Comparison of ENCODE assay signal across 8 mouse cellular contexts in the genomic region with DNA sequence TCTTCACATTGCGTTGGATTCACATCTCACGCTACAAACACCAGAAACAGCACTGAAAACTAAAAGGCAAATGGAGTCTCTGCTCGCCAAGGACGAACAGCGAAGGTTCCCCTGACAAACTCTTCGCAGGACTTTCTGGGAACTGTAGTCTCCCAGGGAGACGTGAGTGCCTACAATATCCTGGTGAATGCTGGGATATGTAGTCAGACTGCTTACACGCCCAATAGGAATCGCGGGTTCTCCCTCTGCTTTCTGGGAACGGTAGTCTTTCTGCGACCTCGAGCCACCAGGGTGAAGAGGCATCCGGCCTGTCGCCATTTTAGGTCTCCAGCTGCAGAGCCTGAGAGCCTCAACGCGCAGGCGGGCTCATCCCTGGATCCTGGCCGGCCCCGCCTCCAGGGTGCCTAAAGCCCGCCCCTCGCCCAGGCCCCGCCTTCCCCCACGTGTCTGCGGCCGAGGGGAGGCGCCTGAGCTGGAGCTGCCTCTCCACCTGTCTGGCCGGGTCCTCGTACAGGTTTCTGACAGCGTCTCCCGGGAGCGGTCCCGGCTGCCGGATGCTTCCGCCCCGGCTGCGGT. TPM values are rescaled to one million over a fixed set of nuclear protein-coding genes. Genes with fewer than 3 reads are reported as not detected.
DNase-seq lines count a peak whose midpoint lies in the region; ATAC-seq and TF ChIP-seq lines count a peak whose summit lies in the region.
"Not testable (repeated sequence)": the region's sequence is repeated elsewhere in the genome, so short reads cannot be mapped to it uniquely, and the experiment has no call there.

TSS of gene Desi2 (plus strand) at position 202 of the 576 bp plus-strand sequence.

- peak; percentile 99 for DNase-seq in ZHBTc4 (ENCODE audit: low read depth, low spot score)
- DNase-seq in gastrocnemius, adult 2 months = peak; percentile 96
- DNase-seq in hindbrain, postnatal 0 days (ENCODE audit: low spot score) = peak; percentile 98
- DNase-seq in left cerebral cortex, adult 2 months (ENCODE audit: extremely low spot score in 1 of 2, low spot score in 2 of 2) = peak; percentile 91 to 94
- DNase-seq in right cerebral cortex, adult 2 months (ENCODE audit: low spot score in 2 of 2) = peak; percentile 94 to 96
- DNase-seq in urinary bladder, postnatal 14 days (ENCODE audit: low spot score) = peak; percentile 93

- not testable (repeated sequence) for H3K27me3 ChIP-seq in hindbrain, postnatal 0 days (ENCODE audit: insufficient read depth, low read length)

- H3K27ac ChIP-seq in gastrocnemius, adult 2 months = peak within 1 kb of the TSS; percentile 91
- peak within 1 kb of the TSS; percentile 86 for H3K27ac ChIP-seq in hindbrain, postnatal 0 days
- H3K27ac ChIP-seq in left cerebral cortex, adult 2 months = peak within 1 kb of the TSS; percentile 94

- peak within 1 kb of the TSS; percentile 53 for H3K9ac ChIP-seq in hindbrain, postnatal 0 days (replicated peaks; ENCODE audit: low read length)

- ATAC-seq in common myeloid progenitor, adult 5-6 weeks (replicated peaks; ENCODE audit: low read depth, poor library complexity, severe bottlenecking) = peak; percentile 97
- peak; percentile 100 for ATAC-seq in hindbrain, postnatal 0 days
- peak; percentile 89 for ATAC-seq in megakaryocyte, adult 5-6 weeks (ENCODE audit: poor library complexity, severe bottlenecking)

- H3K36me3 ChIP-seq in hindbrain, postnatal 0 days (ENCODE audit: insufficient read depth, low read length) = not testable (repeated sequence)

- H3K4me3 ChIP-seq in gastrocnemius, adult 2 months = peak within 1 kb of the TSS; percentile 84
- H3K4me3 ChIP-seq in hindbrain, postnatal 0 days (ENCODE audit: low read length) = peak within 1 kb of the TSS; percentile 55
- peak within 1 kb of the TSS; percentile 88 for H3K4me3 ChIP-seq in left cerebral cortex, adult 2 months

- peak within 1 kb of the TSS; percentile 69 for H3K4me2 ChIP-seq in hindbrain, postnatal 0 days (ENCODE audit: low read depth, low read length)

- WGBS in hindbrain, postnatal 0 days = under 1% methylated on average over 29 of the region's 37 CpGs

- intact Hi-C loops in gastrocnemius, adult 2 months (cut with DNase I) = loop anchor here (5.0 kb wide), 1 partner anchor 220 kb away; the partner anchor contains the start of gene Efcab2
- intact Hi-C loops in left cerebral cortex, adult 2 months (cut with DNase I) = loop anchor here (10.0 kb wide), 3 partner anchors 117 to 393 kb away; partner anchors contain the start of genes Adss and Catspere2

- not testable (repeated sequence) for H3K9me3 ChIP-seq in hindbrain, postnatal 0 days (ENCODE audit: low read length)

- H3K4me1 ChIP-seq in hindbrain, postnatal 0 days (ENCODE audit: insufficient read depth, low read length) = not testable (repeated sequence)

- TF ChIP-seq CTCF in gastrocnemius, adult 2 months (IDR thresholded peaks at IDR 0.05); left cerebral cortex, adult 2 months (IDR thresholded peaks at IDR 0.05): not testable (repeated sequence)
- TF ChIP-seq CTCF in hindbrain, postnatal 0 days (IDR thresholded peaks at IDR 0.05; ENCODE audit: low read depth) = peak; percentile 22; the same call in 1 of the 2 replicates

RNA-seq across cellular contexts. Expression of gene Desi2, which starts in this region (rescaled TPM):
- total RNA-seq in common myeloid progenitor, adult 5-6 weeks (2017) = 13.9 and 15.0 TPM in 2 replicates
- 10 to 100 TPM; 33.0 to 40.9 TPM for total RNA-seq in gastrocnemius, adult 2 months (2021)
- total RNA-seq in hindbrain, postnatal 0 days (2014; rRNA removed) = 22.1 and 29.5 TPM in 2 replicates
- 25.8 and 30.0 TPM in 2 replicates for polyA plus RNA-seq in hindbrain, postnatal 0 days (2015; fragmentation: Nextera tagmentation; extraction: Ambion mirVana)
- total RNA-seq in left cerebral cortex, adult 2 months (2021) = 10 to 100 TPM; 16.4 to 19.1 TPM
- 7.8 and 13.8 TPM in 2 replicates for total RNA-seq in megakaryocyte, adult 5-6 weeks (2015)
- total RNA-seq in megakaryocyte, adult 5-6 weeks (2017) = 10.2 and 12.6 TPM in 2 replicates

Comparison
In these comparisons a context has a peak if more than half of its experiments do, and no peak if none do; other contexts are left out.
1. Peak in every context shown above with its lines: DNase-seq, ATAC-seq, H3K4me3 ChIP-seq and H3K27ac ChIP-seq.